Mouse (Mus musculus): ENCODE results near the gene Tbx1.

GRCm38 (mm10) chr16:18583169-18583568, 7.3 kb downstream of the Tbx1 start:
- TF ChIP-seq POLR2A (IDR thresholded peaks at IDR 0.05; ENCODE audit: control insufficient read depth, extremely low read depth, insufficient read depth, low read length, poor library complexity) (no peak), CTCF (IDR thresholded peaks at IDR 0.05; ENCODE audit: borderline replicate concordance, control insufficient read depth, extremely low read depth, insufficient read depth, low read length, poor library complexity) (no peak)
